Mouse (Mus musculus): ENCODE results near the gene Slc34a2. TPM values are rescaled to one million over a fixed set of nuclear protein-coding genes. Genes with fewer than 3 reads are reported as not detected.
A peak's percentile ranks its signal among the peaks of the same experiment; 100 is the strongest.

Gene Slc34a2
- polyA plus RNA-seq, 1 experiment from 2014 or later, result 0.43 TPM

DNA sequence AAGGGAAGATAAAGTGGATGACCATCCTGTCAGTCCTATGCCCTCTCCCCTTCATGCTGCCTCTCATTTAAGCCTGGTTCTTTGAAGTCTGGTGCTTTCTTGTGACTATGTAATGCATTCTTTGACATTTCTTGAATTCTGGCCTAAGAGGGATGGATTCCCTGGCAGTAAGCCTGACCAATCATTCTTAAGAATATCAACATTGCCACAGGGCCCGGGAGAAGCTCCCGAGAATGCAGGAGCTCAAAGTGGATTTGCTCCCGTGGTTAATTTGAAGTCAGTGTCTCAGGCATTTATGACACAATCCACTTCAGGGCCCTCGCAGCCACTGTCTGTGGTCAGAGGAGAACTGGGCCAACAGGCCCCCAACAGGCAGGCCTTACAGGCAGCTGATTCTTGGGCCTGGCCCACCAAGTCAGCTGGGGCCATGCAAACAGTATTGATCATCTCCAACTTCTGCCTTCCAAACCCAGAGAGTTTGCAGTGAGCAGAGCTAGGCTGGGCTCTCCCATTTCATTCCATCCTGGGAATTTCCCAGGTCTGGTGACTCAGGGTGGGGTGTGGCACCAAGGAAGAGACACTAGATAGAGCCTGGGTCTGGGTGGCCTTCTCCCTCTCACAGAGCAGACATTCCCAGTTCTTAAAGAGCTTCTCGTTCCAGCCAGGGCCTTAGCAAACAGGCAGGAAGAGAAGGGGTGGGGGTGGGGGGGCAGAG is 4.3 kb downstream of the Slc34a2 start:
- no peak overlapping the region for H3K4me2 ChIP-seq
- H3K4me3 ChIP-seq (replicated peaks), result no peak overlapping the region
- no peak overlapping the region for H3K27ac ChIP-seq
- 39% methylated on average over 5 of the region's 5 CpGs for WGBS
- H3K4me1 ChIP-seq, result no peaks in the 10 kb centered on the region
- H3K9ac ChIP-seq, result no peak overlapping the region
- H3K9me3 ChIP-seq (replicated peaks), result no peaks in the 10 kb centered on the region
- ATAC-seq (replicated peaks; ENCODE audit: low FRiP score), result no peak
- no peaks in the 10 kb centered on the region for H3K36me3 ChIP-seq
- no peaks in the 10 kb centered on the region for H3K27me3 ChIP-seq

DNA sequence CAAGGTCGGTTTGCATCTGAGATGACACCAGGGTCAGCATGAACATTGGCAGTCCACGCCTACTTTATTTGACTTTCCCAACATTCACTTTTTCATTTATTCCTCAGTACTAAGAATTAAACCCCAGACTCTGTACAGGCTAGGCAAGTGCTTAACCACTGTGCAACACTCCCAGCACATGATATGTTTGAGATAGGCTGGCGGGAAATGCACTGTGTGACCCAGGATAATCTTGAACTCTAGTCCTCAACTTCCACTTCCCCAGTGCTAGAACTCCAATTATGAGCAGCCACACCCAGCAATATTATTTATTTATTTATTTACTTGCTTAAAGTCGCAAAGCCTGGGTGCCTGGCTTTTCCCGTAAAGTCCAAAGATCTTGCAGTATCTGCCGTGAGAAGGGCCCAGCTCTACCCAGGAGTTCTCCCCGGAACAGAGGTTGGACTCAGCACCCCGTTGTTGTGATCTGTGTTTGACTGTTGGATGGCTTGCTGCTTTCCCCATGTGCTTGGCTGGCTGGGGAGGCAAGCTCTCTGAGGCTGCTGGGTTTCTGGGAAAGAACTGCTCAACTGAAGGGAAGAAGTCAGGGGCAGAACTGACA is 5.0 kb downstream of the Slc34a2 start:
- no peak overlapping the region for H3K4me3 ChIP-seq (replicated peaks)
- WGBS, result 84% methylated on average over 8 of the region's 8 CpGs
- H3K9ac ChIP-seq, result no peak overlapping the region
- H3K27me3 ChIP-seq, result no peaks in the 10 kb centered on the region
- H3K36me3 ChIP-seq, result no peaks in the 10 kb centered on the region
- H3K4me1 ChIP-seq, result peaks cover 2% of the 10 kb centered on the region; the same call in 1 of the 2 replicates
- no peak overlapping the region for H3K4me2 ChIP-seq
- H3K27ac ChIP-seq, result no peak overlapping the region
- no peaks in the 10 kb centered on the region for H3K9me3 ChIP-seq (replicated peaks)
- no peak for ATAC-seq (replicated peaks; ENCODE audit: low FRiP score)

DNA sequence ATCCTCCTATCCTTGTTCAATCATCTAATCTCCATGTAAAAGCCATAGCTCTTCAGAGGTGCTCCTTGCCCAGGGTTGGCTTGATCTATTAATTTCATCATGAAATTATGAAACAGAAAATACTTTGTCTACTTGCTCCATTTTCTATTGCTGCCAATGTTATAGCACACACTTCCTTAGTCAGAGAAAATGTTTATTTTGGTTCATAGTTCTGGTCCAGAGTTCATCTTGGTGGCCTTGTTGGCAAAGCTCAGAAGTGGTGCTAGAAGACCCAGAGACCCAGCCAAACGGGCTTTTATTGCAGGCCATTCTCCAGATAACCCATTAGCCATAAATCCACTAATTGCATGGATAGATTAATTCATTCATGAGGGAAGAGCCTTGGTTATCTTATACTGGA is 5.8 kb downstream of the Slc34a2 start:
- 39% methylated on average over 1 of the region's 1 CpGs for WGBS
- no peak for ATAC-seq (replicated peaks; ENCODE audit: low FRiP score)
- Histone ChIP-seq H3K27ac (no peak overlapping the region), H3K36me3 (no peaks in the 10 kb centered on the region), H3K9me3 (replicated peaks) (no peaks in the 10 kb centered on the region), H3K4me3 (replicated peaks) (no peak overlapping the region), H3K9ac (no peak overlapping the region), H3K27me3 (peaks cover 4% of the 10 kb centered on the region), H3K4me2 (no peak overlapping the region), H3K4me1 (peaks cover 7% of the 10 kb centered on the region)

DNA sequence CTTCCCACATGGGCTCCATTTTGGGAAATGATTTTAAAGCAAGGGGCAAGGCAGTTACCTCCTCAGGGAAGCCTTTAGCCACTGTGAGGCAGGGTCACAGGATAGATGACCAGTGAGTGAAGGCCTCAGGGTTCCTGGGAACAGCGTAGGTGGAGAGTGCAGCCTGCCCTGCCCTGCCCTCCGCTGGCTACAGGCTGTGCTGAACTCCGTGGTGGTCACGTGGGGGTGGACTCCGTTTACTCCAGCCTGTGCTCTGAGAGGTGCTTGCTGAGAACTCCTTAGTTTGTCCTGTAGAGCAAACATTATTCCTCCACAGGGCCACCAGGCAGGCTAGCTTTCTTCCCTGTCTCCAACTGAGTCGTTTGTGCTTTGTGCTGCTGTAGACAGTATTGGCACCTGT is 10.1 kb downstream of the Slc34a2 start:
- no peak overlapping the region for H3K4me3 ChIP-seq (replicated peaks)
- peaks cover 16% of the 10 kb centered on the region for H3K4me1 ChIP-seq
- 16% methylated on average over 6 of the region's 6 CpGs for whole genome bisulfite sequencing
- peaks cover 32% of the 10 kb centered on the region for H3K27me3 ChIP-seq
- H3K4me2 ChIP-seq, result no peak overlapping the region
- no peak overlapping the region for H3K27ac ChIP-seq
- no peaks in the 10 kb centered on the region for H3K9me3 ChIP-seq (replicated peaks)
- no peak overlapping the region for H3K9ac ChIP-seq
- no peaks in the 10 kb centered on the region for H3K36me3 ChIP-seq
- peak; percentile 63; the same call in 1 of the 2 replicates for ATAC-seq (replicated peaks; ENCODE audit: low FRiP score)

DNA sequence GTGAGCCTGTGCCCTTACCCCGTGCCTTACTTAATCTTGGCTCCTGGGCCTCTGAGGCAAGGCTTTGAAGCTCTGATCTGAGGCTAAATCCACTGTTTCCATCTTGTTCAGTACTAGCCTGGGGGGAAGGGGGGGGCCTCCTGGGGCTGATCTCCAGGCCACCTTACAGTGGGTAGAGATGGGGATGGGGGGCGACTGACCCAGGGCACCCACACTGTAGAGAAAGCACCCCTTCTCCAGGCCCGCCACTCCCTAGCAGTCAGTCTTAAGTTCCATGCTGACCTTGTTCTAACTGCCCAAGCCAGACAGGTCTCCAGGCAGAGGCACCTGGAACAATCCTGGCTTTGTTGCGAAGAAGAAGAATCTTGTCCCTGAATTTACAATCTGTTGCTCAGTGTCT is 10.7 kb downstream of the Slc34a2 start:
- peak; percentile 37; the same call in 1 of the 2 replicates for ATAC-seq (replicated peaks; ENCODE audit: low FRiP score)
- H3K36me3 ChIP-seq, result no peaks in the 10 kb centered on the region
- peaks cover 32% of the 10 kb centered on the region for H3K27me3 ChIP-seq
- peak overlapping the region; percentile 42 for H3K4me3 ChIP-seq (replicated peaks)
- H3K9me3 ChIP-seq (replicated peaks), result no peaks in the 10 kb centered on the region
- H3K4me1 ChIP-seq, result peaks cover 16% of the 10 kb centered on the region
- H3K27ac ChIP-seq, result no peak overlapping the region
- WGBS, result 43% methylated on average over 4 of the region's 4 CpGs
- H3K9ac ChIP-seq, result 0 out of 2 replicates have a peak overlapping the region, but pooled peaks have one; percentile 29
- H3K4me2 ChIP-seq, result peak overlapping the region; percentile 80

DNA sequence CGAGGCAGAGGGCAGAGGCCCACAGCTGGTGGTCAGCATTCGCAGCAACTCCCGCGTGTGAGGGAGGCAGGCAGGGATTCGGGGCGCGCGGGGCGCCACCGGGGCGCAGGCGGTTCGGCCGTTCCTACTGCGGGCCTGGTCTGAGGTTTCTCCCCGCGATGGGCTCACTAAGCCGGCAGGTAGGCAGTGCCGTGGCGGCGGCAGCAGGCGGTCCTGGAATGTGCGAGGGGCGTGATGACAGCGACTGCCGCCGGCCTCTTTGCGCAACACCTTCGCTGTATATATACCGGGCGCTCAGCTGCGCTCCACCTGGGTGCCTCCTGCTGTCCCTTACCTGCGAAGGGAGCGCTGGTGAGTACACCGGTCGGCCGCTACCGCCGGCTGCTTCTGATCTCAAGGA is 11.2 kb downstream of the Slc34a2 start:
- H3K9ac ChIP-seq, result 0 out of 2 replicates have a peak overlapping the region, but pooled peaks have one; percentile 29
- H3K27me3 ChIP-seq, result peaks cover 32% of the 10 kb centered on the region
- H3K4me1 ChIP-seq, result peaks cover 16% of the 10 kb centered on the region
- H3K9me3 ChIP-seq (replicated peaks), result no peaks in the 10 kb centered on the region
- no peak overlapping the region for H3K27ac ChIP-seq
- H3K36me3 ChIP-seq, result no peaks in the 10 kb centered on the region
- peak overlapping the region; percentile 42 for H3K4me3 ChIP-seq (replicated peaks)
- WGBS, result 2% methylated on average over 39 of the region's 39 CpGs
- H3K4me2 ChIP-seq, result peak overlapping the region; percentile 80
- peak; percentile 77 for ATAC-seq (replicated peaks; ENCODE audit: low FRiP score)

DNA sequence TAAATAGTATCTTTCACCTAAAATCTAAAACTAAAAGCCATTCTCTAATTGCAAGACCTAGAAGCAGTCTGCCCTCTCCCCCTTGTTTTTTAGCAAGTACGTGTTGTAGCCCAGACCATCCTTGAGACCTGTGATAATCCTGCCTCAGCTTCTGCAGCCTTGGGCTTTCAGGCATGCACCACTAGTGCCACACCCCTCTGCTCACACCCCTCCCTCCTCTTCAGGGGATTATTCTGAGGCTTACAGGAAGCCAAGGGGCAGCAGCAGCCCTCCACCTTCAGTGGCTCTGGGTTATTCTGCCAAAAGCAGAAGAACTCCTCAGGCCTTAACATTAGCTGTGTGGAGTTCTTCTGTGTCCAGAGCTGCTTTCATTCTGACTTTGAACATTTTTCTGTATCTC is 13.1 kb downstream of the Slc34a2 start:
- Histone ChIP-seq H3K9ac (no peak overlapping the region), H3K4me1 (peaks cover 16% of the 10 kb centered on the region), H3K9me3 (replicated peaks) (no peaks in the 10 kb centered on the region), H3K4me2 (no peak overlapping the region), H3K27ac (no peak overlapping the region), H3K4me3 (replicated peaks) (no peak overlapping the region), H3K36me3 (no peaks in the 10 kb centered on the region), H3K27me3 (peaks cover 32% of the 10 kb centered on the region)
- WGBS, result 60% methylated on average over 1 of the region's 1 CpGs
- no peak for ATAC-seq (replicated peaks; ENCODE audit: low FRiP score)

DNA sequence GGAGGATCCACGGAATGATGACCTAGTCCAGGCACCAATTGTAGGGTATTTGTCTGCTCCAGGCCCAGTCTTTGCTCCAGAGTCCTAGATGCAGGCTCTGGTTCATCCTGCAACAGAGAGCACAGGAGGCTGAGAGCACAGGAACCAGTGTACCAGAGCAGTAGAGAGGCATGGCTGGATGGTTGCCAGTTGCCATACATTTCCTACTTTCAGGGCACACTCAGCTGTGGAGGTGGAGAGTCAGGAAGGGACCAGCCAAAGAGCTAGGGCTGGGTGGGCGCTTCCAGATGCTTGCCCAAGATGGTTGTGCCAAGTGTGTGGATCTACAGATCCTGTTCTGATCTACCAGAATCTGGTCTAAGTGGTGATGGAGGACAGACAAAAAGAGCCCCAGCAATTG is 15.4 kb downstream of the Slc34a2 start:
- Histone ChIP-seq H3K27me3 (peaks cover 32% of the 10 kb centered on the region), H3K36me3 (no peaks in the 10 kb centered on the region), H3K4me1 (peaks cover 12% of the 10 kb centered on the region), H3K27ac (no peak overlapping the region), H3K9me3 (replicated peaks) (no peaks in the 10 kb centered on the region), H3K4me2 (no peak overlapping the region), H3K9ac (no peak overlapping the region), H3K4me3 (replicated peaks) (no peak overlapping the region)
- 88% methylated on average over 2 of the region's 2 CpGs for WGBS
- ATAC-seq (replicated peaks; ENCODE audit: low FRiP score), result no peak

DNA sequence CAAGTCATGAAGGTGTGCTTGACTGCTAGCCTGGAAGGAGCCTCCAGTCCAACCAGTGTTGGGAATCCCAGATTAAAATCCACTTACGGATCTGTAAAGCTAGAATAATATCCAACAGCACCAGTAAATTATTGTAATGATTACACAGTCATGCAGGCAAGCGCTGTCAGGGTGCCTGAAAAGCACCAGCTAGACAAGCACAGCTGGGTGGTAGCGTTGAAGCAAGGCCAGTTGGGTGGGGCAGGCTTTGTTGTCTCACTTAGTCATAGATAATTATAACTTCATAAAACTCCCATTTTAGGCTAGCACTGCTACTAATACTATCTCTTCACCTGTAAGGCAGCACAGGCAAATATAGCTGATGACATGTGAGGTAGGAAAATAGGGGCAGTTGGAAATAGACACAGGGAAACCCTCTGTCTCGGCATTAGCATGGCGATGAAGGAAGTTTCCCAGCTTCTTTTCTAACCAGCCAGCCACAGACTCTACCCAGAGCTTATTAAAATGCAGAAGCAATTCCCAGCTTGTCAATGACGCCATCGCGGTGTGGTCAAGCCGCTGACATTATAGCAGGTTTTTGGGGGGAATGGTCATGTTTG is 23.8 kb downstream of the Slc34a2 start:
- H3K9me3 ChIP-seq (replicated peaks), result no peaks in the 10 kb centered on the region
- no peaks in the 10 kb centered on the region for H3K36me3 ChIP-seq
- no peak for ATAC-seq (replicated peaks; ENCODE audit: low FRiP score)
- H3K4me2 ChIP-seq, result no peak overlapping the region
- H3K9ac ChIP-seq, result no peak overlapping the region
- no peaks in the 10 kb centered on the region for H3K27me3 ChIP-seq
- 91% methylated on average over 9 of the region's 9 CpGs for WGBS
- no peaks in the 10 kb centered on the region for H3K4me1 ChIP-seq
- H3K27ac ChIP-seq, result no peak overlapping the region
- no peak overlapping the region for H3K4me3 ChIP-seq (replicated peaks)

DNA sequence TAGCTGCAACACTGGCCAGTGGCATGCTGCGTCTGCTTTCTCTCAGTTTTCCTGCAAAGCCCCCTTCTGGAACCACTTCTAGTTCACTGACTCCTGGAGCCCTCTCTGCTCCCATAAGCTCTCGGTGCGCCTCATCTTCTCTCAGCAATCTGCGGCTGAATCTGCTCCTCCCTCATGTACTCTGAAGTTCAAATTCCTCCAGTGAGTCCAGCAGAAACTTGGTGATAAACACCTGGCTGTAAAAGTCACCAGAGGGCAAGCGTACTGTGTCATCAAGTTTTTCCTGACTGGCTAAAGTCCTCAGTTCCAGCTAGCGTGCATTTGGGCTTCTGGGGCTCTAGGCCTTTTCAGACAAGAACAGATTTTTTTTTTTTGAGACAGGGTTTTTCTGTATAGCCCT is 36.7 kb downstream of the Slc34a2 start:
- WGBS, result 56% methylated on average over 6 of the region's 6 CpGs
- no peaks in the 10 kb centered on the region for H3K9me3 ChIP-seq (replicated peaks)
- no peak overlapping the region for H3K27ac ChIP-seq
- no peak for ATAC-seq (replicated peaks; ENCODE audit: low FRiP score)
- H3K9ac ChIP-seq, result no peak overlapping the region
- H3K4me3 ChIP-seq (replicated peaks), result no peak overlapping the region
- no peaks in the 10 kb centered on the region for H3K4me1 ChIP-seq
- no peak overlapping the region for H3K4me2 ChIP-seq
- H3K27me3 ChIP-seq, result no peaks in the 10 kb centered on the region
- H3K36me3 ChIP-seq, result no peaks in the 10 kb centered on the region

DNA sequence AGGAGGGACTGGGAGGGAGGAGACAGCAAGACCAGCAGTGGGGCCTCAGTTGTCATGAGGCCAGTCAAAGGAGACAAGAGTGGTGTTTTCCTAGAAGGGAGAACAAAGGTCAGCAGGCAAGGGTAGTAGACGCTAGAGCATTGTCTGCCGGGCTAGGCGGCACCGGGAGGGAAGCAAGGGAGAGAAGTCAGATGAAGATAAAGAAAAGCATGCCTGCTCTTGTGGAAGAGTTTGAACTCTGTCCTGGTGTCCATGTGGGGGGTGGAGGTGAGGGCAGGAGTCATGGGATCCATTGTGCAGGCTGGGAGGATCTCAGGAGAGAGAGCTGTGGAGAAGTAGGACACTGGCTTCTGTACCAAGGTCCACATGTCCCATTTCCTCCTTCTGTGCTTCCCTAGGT is 40.6 kb downstream of the Slc34a2 start:
- 64% methylated on average over 4 of the region's 4 CpGs for WGBS
- ATAC-seq (replicated peaks; ENCODE audit: low FRiP score), result no peak
- H3K27me3 ChIP-seq, result no peaks in the 10 kb centered on the region
- H3K9me3 ChIP-seq (replicated peaks), result no peaks in the 10 kb centered on the region
- no peaks in the 10 kb centered on the region for H3K4me1 ChIP-seq
- H3K4me3 ChIP-seq (replicated peaks), result no peak overlapping the region
- H3K9ac ChIP-seq, result no peak overlapping the region
- H3K4me2 ChIP-seq, result no peak overlapping the region
- H3K36me3 ChIP-seq, result no peaks in the 10 kb centered on the region
- H3K27ac ChIP-seq, result no peak overlapping the region

DNA sequence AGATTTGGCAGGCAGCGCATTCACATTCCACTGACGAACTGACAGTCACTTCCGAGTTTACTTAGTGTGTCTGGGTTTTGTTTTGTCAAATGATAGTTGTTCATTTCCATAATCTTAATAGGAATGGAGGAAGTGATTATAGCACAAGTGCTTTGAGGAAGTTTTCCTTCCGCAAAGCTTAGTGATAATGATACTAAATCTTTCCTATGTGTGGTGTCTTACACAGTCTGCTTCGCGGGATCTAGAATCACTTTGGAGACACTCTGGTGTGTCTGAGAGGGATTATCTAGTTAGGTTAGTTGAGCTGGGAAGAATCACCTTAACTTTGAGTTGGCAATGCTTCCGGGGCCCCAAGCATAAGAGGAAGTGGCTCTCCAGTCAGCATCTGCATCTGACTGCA is 49.6 kb downstream of the Slc34a2 start:
- Histone ChIP-seq H3K9ac (no peak overlapping the region), H3K27ac (no peak overlapping the region), H3K4me2 (no peak overlapping the region), H3K27me3 (no peaks in the 10 kb centered on the region), H3K4me1 (no peaks in the 10 kb centered on the region), H3K36me3 (no peaks in the 10 kb centered on the region), H3K4me3 (replicated peaks) (no peak overlapping the region), H3K9me3 (replicated peaks) (no peaks in the 10 kb centered on the region)
- no peak for ATAC-seq (replicated peaks; ENCODE audit: low FRiP score)
- WGBS, result 86% methylated on average over 7 of the region's 7 CpGs
